Mouse (Mus musculus): ENCODE data around the gene Mrc1.

GRCm38 (mm10) chr2:14251938-14252337, 22.7 kb downstream of the Mrc1 start:
- no peak for TF ChIP-seq CTCF (IDR thresholded peaks at IDR 0.05; ENCODE audit: extremely low read depth, insufficient read length, insufficient replicate concordance, low read depth, low read length)
- no peak for TF ChIP-seq POLR2A (IDR thresholded peaks at IDR 0.05; ENCODE audit: low read depth, low read length)

Measured in small intestine, adult 2 months (tissue).